Mouse (Mus musculus) mature B cell (primary cell): ENCODE data around the gene Nodal.

Experiments used
- in situ Hi-C: fragments of 300-500 bp; cut with MboI; formaldehyde crosslinking; loops from 2 replicates; pipeline ENCODE4 v1.14.3; 2019

Gene Nodal

DNA sequence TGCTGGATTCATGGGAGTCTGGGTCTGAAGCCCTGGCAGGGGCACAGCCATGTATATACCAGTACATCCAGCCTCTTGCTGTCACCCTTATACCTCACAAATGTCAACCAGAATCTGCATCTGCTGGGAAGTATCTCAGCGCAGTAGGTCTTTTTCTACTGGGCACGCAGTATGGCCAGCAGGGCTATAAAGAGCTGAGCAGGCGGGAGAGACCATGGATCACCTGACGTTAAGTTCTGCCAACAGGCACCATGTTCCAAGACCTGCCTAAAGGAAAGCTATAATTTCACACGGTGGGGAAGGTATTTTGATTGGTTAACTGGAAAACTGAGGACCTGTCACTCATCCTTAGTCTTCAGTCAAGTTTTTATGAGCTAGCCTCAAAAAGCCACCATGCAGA lies 11.3 kb downstream of the Nodal start:
- in situ Hi-C loops = no loop called here

DNA sequence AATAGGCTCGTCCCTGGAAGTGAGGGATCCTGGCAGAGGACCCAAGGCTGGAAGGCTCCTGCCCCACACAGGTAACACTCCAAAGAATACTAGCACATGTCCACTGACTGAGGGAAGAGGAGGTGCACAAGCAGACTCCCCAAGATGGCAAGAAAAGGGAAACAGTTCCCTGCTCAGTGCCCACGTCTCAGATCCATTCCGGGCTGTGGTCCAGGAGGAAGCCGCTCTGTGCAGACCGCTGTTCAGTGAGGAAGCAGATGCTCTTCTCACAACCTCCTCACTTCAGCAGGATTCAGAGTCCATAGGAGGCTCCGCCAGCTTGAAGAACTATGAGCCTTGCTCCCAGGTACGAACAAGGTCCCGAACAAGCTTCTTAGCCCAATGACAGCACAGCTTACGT lies 13.6 kb downstream of the Nodal start:
- in situ Hi-C loops = no loop called here

DNA sequence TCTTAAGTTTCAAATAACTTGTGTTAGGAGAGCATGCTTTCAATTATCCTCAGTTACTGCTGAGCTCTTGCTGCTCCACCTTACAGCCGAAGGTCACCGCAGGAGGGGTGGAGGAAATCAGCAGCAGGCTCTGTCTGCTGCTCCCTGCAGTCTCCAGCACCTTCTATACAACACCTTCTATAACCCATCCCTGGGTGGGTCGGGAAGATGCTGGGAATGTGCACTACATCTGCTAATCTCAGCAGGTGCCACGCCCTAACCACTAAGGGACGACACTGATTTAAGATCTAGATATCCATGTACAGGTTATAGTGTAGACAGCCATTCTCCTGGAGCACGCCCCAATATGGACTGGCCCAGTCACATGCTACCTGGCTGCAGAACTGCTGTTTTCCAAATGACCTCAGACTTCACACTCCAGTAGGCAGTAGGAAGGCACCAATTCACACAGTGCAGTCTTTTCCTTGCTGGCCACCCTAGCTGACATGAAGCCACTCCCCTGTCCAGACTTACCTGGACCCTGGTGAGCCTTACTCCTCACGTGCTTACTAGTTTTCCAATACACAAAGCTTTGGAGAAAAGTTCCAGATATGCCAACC lies 22.5 kb downstream of the Nodal start:
- in situ Hi-C loops = no loop called here

DNA sequence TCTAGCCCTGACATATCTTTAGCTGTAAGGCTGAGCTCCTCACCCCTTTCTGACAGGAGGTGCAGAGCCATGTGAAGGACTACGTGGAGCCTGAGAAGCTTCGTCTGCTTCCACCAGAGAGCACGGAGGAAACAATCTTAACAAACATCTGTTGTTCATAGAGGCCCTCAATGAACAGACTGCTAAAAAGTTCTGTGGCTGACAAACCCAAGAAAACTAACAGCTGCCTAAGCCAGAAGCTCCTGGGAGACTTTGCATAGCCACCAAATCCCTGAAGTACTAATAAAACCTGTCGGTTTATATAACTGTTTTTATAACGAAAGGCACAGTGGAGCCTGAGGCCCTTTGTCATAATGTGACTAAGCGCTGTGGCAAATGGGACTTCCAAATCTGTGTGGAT lies 25.7 kb downstream of the Nodal start:
- in situ Hi-C loops = no loop called here

DNA sequence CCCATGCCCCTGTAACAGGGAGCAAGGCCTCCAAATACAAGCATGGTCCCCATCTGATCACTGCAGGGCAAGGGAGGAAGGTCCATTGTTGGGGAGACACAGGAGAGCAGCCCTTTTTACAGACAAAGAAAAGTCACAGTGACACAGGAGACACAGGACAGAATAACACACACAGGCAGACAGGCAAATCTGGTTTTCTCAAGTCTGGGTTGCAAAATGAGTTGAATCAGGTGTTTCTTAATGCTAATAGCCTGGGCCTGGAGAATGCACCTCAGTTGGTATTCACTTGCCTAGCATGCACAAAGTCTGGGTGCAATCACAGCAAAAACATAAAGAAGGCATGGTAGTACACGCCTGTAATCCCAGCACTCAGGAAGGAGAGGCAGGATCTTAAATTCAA lies 26.1 kb downstream of the Nodal start:
- in situ Hi-C loops = no loop called here

DNA sequence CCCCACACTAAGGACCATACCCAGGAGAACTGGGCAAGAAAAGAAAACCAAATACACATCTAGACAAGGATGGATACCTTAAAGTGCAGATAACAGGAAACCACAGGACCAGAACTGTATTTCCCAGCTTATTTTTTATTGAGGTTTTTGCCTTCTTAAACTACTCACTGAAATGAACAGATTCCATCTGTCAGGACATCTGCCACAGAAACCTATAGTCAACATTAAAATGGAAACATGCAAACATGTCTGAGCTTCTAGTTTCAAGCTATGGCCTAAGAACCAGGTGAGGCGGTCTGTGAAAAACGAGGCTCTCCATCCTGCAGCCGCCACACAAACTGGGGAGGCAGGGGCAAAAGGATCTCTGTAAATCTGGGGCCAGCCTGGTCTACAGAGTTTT lies 27.2 kb downstream of the Nodal start:
- in situ Hi-C loops = no loop called here

DNA sequence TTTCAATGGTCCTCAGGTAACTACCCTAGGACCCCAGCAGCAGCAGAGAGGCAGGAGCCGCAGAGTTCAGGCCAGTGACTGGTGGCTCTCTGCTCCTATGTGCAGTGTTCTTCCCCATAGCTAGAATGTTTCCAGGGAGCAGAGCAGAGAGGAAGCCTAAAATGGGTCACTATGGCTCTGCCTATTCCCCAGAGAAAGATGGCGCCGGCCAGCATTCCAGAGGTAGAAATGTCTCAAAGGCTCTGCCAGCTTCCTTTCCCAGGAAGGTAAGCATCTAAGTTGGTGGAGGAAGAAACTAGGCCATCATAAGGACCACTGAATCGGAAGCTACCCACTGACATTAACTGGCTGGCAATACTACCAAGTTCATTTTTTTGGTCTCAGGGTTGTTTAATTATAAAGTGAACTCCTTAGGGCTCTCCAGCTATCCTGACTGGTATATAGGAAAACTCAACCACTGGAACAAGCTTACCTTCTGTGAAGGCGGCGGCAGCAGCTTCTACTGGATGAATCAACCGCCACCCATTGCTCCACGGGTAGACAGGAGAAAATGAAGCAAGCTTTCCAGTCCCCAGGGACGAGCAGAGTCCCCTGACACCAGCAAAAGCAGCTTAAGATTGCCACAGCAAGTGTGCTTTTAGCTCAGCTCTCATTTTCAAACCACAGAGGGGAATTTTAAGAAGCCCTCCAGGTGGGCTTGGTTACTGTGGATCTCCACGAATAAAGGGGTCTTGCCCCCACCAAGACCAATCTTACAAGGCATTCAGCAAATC lies 30.0 kb downstream of the Nodal start:
- in situ Hi-C loops = no loop called here

DNA sequence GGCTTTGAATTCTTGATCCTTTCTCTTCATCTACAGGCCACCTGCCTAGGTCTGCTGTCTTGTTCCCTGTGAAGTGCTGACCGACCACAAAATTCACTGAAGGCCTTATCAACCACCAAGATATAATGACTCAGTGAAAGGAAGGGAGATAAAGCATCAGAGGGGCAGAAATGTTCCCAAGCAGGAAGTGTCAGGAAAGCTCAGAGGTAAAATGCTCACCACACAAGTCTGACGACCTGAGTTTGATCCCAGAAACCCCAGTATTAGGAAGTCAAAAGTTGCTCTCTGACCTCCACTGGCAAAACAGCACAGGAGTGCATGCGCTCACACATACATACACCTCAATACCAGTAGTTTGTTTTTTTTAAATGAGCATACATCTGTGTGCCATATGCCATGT lies 31.1 kb downstream of the Nodal start:
- in situ Hi-C loops = no loop called here

DNA sequence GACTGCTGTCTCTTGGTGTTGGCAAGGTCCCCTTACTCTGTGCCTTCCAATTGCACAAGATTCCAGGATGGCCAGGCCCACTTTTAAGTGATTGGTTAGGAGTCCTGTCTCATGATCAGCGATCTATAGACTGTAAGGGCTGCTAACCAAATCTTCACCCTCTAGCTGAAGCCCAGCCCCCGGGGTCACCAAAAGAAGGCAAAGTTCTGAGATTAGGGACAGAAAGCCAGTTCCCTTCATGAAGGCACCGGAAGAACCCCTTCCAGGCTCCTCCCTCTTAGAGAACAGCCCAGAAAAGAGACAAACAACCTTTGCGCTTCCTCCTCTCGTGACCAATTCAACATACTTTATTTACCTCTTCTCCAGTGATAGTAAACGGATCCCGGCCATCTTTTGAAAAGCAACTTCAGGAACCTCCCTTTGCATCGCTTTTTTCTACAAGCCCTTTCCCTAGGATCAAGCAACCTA lies 33.7 kb downstream of the Nodal start:
- in situ Hi-C loops = loop anchor here (25.0 kb wide), 1 partner anchor 236 kb away; the partner anchor contains the start of genes Sar1a and Tysnd1

DNA sequence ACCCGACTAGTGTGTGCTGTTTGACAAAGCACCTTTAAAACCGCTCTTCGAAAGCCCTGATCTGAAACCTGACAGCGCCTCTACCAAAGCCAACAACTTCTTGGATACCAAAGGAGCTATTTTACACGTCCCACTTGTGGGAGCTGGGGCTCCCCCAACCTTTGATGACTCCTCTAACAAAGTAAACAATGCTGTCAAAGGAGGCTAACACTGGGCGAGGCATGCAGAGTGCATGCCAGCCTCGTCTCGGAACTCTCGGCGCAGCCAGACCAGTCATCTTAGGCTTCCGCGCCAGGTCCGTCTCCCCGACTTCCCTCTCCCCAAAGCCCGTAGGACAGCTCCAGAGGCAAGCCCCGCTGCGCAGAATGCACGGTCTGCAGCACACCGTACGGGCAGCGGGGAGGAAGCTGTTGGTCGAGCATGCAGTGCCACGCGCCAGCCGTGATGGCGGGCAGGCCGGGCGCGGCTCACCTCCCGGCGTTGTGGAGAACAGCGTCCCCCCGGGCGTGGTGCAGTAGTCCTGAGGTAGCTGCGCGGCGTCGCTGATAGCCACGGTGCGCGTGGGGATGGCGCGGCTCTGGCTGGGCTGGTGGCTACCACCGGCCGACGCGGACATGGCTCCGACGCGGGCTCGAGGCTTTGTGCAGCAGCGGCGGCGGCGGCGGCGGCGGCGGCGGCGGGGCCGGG lies 34.3 kb downstream of the Nodal start:
- in situ Hi-C loops = loop anchor here (25.0 kb wide), 1 partner anchor 235 kb away; the partner anchor contains the start of genes Sar1a and Tysnd1

DNA sequence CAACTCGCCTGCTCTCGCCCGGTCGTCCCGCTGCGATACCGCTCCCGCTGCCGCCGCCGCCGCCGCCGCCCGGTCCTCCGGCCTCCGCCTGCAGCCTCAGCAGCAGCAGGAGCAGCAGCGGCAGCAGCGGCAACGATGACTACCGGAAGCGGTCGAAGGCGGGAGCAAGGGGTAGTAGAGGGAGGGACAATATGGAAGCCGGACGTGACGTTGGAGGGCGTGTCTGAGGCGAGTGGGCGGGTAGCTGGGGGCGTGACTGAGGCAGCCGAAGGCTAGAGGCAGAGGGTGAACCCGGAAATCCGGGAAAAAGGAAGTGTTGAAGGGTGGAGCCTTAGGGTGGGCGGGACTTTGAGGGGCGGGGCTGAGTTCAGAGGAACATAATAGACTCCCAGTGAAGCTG lies 34.9 kb downstream of the Nodal start, which contains the start of gene Eif4ebp2:
Gene Eif4ebp2, minus strand, starts transcription at position 17 of the 400 bp plus-strand sequence.
- in situ Hi-C loops = loop anchor here (25.0 kb wide), 1 partner anchor 235 kb away; the partner anchor contains the start of genes Sar1a and Tysnd1

DNA sequence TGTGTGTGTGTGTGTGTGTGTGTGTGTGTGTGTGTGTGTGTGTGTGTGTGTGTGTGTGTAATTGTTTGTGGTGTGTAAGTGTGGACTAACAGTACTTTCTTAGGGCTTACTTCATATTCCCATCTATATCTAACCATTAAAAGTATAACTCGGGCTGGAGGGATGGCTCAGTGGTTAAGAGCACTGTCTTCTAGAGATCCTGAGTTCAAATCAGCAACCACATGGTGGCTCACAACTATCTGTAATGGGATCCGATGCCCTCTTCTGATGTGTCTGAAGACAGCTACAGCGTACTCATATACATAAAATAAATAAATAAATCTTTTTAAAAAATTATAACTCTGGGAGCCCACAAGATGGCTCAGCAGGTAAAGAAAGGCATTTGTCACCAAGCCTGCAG lies 35.4 kb downstream of the Nodal start:
- in situ Hi-C loops = loop anchor here (25.0 kb wide), 1 partner anchor 234 kb away; the partner anchor contains the start of genes Sar1a and Tysnd1

DNA sequence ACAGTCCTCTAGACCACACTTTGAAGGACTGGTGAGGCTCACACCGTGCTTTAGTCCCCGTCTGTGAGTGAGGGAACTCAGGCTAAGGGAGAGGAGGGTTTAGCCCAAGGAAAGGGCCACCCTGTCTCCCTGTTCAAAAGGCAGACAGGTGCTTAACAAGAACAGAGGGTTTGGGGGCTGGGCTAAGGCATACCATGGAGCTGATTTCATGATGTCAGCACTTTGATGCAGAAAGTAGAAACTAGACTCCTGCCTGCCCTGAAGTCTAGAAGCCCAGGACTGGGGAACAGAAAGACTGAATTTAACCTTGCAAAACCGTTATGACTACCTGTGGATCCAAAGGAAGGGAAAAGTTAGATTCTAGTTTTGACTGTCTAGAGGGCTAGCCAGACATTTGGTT lies 39.4 kb downstream of the Nodal start:
- in situ Hi-C loops = loop anchor here (25.0 kb wide), 1 partner anchor 230 kb away; the partner anchor contains the start of genes Sar1a and Tysnd1

DNA sequence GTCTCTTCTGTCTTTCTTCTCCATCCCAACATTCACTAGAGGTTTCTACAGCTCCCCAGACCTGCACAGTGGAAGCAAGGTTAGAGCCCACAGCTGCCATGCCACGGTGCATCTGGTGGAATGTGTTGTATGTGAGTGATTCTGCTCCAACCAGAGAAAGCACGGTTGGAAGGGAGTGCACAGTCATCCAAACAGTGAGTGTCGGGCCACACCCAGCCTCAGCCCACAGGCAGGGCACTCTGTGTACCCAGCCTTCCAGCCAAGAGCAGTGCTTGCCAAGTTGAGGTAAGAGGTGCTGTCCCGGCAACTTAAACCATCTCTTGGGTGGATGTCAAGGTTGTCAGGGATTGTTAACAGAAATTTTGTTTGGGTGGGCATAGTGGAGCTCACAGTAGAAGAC lies 47.2 kb downstream of the Nodal start:
- in situ Hi-C loops = loop anchor here (25.0 kb wide), 1 partner anchor 222 kb away; the partner anchor contains the start of genes Sar1a and Tysnd1

DNA sequence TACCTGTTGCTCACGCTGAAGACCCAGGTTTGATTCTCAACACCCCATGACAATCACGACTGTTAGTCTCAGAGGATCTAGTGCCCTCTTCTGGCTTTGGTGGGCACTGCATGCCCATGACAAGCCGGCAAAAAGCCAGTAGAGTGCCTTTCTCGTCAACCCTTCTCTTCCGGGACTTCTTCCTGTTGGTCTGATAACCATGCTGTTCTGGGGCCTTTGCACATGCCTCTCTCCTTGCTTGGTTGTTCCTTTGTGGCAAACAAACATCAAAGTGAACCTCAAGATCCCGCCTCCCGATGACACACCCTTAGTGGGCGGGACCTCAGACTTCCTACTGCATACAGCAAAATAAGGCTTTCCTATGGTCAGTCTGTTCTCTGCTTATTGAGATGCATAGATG lies 48.5 kb downstream of the Nodal start:
- in situ Hi-C loops = loop anchor here (25.0 kb wide), 1 partner anchor 221 kb away; the partner anchor contains the start of genes Sar1a and Tysnd1

DNA sequence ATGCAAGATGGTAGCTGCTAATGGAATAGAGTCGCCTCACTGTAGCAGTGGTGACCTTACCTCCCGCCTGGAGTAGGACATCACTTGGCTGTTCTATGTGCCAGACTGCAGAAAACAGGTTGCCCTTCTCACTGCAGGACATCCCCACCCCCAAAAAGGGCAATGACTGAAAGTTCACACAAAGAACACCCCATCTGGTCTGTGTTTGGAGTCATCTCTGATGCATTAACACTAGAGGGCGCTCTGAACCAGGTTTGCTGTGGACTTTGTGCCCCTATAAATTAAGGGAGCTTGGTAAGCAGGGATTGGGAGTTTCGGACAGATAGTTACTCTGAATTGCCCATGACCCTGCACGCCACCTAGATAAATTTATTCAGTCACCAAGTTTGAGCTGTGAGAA lies 49.1 kb downstream of the Nodal start:
- in situ Hi-C loops = loop anchor here (25.0 kb wide), 1 partner anchor 220 kb away; the partner anchor contains the start of genes Sar1a and Tysnd1

DNA sequence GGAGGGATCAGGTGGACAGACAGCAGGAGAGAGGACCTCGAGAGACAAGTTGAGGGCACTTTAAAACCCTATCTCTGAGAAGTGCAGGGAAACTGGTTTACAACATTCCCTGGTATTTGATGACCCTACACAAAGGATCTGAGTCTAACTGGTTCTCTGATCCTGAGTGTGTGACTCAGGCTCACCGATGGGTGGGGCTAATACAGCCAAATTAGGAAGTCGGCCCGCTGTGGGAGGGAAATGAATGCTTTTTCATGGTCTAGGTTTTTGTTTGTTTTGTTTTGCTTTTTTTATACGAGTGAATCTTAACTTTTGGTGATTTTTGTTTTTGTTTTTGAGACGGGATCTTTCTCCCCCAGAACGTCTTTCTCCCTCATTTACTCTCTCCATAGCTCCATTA lies 51.1 kb downstream of the Nodal start:
- in situ Hi-C loops = loop anchor here (25.0 kb wide), 1 partner anchor 218 kb away; the partner anchor contains the start of genes Sar1a and Tysnd1

DNA sequence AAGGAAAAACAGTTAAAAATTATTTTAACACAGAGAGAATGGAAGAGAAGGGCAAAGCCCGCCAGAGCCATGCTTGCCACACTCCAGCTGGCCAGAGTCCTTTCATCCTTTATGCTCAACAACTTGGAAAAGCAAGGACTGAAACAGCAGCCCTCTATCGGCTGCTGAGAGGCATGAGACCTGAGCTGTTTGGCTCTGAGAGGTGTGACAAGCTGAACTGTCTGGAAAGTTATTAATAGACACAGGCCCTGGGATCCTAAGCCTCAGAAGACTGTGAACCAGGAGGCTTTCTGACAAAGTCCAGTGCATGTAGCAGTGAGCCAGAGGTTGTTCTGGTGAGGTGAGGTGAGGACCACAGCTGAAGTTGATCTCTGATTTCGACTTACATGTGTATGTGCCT lies 55.9 kb downstream of the Nodal start:
- in situ Hi-C loops = loop anchor here (25.0 kb wide), 1 partner anchor 214 kb away; the partner anchor contains the start of genes Sar1a and Tysnd1

DNA sequence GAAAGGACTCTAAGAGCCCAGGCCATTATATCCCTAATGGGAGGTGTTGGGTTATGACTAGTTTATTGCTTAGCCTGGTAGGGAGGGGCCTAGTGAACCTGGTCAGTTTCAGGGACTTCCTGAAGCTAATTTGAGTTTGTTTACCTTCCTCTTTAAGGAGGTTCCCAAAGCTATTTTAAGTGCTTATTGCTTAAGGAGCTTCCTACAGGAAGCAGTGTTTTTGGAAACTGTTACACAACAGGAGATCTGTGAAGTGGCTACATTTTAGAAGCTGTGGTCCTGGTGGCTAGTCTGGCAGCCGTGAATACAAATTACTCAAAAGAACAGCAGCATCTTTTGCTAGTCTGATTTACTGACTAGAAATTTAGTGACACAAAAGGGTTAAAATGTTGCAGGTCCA lies 56.6 kb downstream of the Nodal start:
- in situ Hi-C loops = loop anchor here (25.0 kb wide), 1 partner anchor 213 kb away; the partner anchor contains the start of genes Sar1a and Tysnd1
